Mouse (Mus musculus) bone marrow macrophage, adult 2 months (primary cell): ENCODE results near the gene Rbm48. TPM values are rescaled to one million over a fixed set of nuclear protein-coding genes. Genes with fewer than 3 reads are reported as not detected.

Experiments
- H3K27ac ChIP-seq: 2 replicates; pipeline ENCODE4 v1.5.1; 2012; ENCODE audit warnings: low read depth, low read length; ENCODE audit not compliant: insufficient read depth
- H3K4me1 ChIP-seq: 2 replicates; pipeline ENCODE4 v1.6.1; 2012; ENCODE audit warnings: low read length; ENCODE audit not compliant: control insufficient read depth, insufficient read depth
- H3K4me3 ChIP-seq: 2 replicates; pipeline ENCODE4 v1.5.1; 2012; ENCODE audit warnings: mild to moderate bottlenecking, low read length, moderate library complexity; ENCODE audit not compliant: insufficient read depth
- CTCF ChIP-seq: IDR thresholded peaks from 2 replicates; pipeline ENCODE4 v1.5.1; 2012; ENCODE audit warnings: low read depth, mild to moderate bottlenecking, low read length, moderate library complexity
- POLR2A ChIP-seq: IDR thresholded peaks from 2 replicates; pipeline ENCODE4 v1.6.1; 2012; ENCODE audit warnings: mild to moderate bottlenecking, low read depth, low read length, borderline replicate concordance
- polyA plus RNA-seq: library from polyadenylated mRNA; stranded (reverse); fragments of >200 nt; gene quantifications from 2 replicates; pipeline ENCODE4 v1.2.4, GENCODE M21; 2012; ENCODE audit not compliant: missing spikeins, insufficient read depth, insufficient read length

Gene Rbm48
- polyA plus RNA-seq, 1 experiment: 8.8 TPM

DNA sequence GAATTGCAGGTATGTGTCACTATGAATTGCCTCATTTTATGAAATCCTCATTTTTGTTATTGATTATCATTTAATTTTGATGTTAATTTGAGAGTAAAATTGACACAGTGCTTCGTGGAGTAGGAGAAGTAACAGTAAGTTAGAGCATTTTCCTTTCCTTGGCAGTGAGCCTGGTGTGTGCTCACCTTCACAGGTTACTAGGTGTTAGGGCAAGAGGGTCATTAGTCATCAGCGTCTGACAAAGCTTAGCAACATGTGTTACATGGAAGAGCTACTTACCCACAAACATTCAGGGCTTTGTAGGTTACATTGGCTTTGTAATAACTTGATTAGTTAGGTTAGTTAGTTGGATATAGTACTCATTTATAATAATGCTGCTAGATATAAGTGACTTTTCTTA, 42.2 kb downstream of the Rbm48 start:
- Histone ChIP-seq H3K27ac (no peak overlapping the region), H3K4me1 (0 out of 2 replicates have a peak, but pooled peaks cover 2% of the 10 kb centered on the region), H3K4me3 (no peak overlapping the region)
- no peak for TF ChIP-seq CTCF
- TF ChIP-seq POLR2A: no peak

GRCm38 (mm10) chr5:3551481-3551880, 44.9 kb downstream of the Rbm48 start:
- H3K4me3 ChIP-seq: no peak overlapping the region
- H3K27ac ChIP-seq: no peak overlapping the region
- peaks cover 10% of the 10 kb centered on the region for H3K4me1 ChIP-seq
- TF ChIP-seq CTCF (no peak), POLR2A (no peak)

GRCm38 (mm10) chr5:3546226-3546625, 50.2 kb downstream of the Rbm48 start:
- Histone ChIP-seq H3K27ac (no peak overlapping the region), H3K4me3 (no peak overlapping the region), H3K4me1 (peaks cover 20% of the 10 kb centered on the region)
- TF ChIP-seq POLR2A (no peak), CTCF (no peak)

DNA sequence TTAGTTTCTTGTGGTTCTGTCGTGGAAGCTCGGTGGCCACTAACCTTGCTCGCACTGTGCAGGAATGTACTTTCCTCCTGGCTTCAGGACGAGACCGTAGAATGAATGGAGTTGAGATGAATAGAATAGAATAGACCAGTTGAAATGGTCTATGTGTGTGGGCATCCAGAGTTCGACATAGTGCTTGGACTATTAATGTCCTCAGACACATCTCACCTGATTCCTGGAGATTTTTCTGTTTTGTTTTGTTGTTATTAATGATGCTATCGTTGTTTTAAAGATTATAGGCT, 52.0 kb downstream of the Rbm48 start:
- Histone ChIP-seq H3K27ac (no peak overlapping the region), H3K4me3 (peak overlapping the region; percentile 87), H3K4me1 (peaks cover 19% of the 10 kb centered on the region)
- no peak for TF ChIP-seq CTCF
- TF ChIP-seq POLR2A: no peak

DNA sequence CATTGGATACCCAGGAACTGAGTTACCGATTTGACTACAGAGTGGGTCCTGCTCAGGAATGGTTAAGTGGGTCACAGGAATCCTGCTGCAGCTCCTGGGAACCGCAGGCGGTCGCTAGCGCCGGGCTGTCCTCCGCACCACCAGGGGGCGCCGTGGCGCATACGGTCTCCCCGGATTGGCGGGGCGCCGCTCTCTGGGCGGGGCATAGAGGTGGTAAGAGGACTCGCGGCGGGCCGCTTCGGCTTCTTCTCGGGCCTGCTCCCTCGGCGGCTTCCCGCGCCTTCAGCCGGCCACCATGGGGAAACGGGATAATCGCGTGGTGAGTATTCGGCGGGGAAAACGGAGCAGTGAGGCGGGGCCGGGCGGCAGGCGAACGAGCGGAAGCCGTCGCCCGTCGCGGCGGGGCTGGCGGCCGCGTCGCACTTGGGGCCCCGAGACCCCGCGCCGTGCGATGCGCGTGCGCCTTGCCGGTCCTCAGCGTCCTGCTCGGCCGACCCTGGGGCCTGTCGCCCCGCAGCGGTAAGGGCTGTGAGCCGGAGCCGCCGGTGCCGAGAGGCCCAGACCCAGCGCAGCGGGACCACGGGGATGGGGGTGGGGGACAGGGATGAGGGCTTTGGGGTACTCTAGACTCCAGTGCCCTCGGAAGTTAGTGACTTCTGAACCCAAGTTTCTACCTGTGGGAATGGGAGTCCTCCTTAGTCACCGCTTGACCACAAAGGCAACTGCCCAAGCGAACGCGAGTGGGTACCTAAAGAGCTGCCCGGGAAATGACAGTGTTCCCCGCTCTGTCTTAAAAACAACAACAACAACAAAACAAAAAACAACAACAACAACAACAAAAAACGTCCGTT, 52.5 kb downstream of the Rbm48 start, which contains the start of gene Fam133b:
Fam133b (plus strand) TSS at position 205 of the 851 bp plus-strand sequence.
- TF ChIP-seq CTCF (peak; percentile 70), POLR2A (no peak)
- H3K27ac ChIP-seq: peak within 1 kb of the TSS; percentile 61
- peaks cover 21% of the 10 kb centered on the region for H3K4me1 ChIP-seq
- peak within 1 kb of the TSS; percentile 87 for H3K4me3 ChIP-seq

- Histone ChIP-seq H3K4me3 (no peak overlapping the region), H3K4me1 (peaks cover 19% of the 10 kb centered on the region), H3K27ac (no peak overlapping the region)
- TF ChIP-seq CTCF (no peak), POLR2A (no peak)
These were observed 54.5 kb downstream of the Rbm48 start for GRCm38 (mm10) chr5:3541871-3542270.

DNA sequence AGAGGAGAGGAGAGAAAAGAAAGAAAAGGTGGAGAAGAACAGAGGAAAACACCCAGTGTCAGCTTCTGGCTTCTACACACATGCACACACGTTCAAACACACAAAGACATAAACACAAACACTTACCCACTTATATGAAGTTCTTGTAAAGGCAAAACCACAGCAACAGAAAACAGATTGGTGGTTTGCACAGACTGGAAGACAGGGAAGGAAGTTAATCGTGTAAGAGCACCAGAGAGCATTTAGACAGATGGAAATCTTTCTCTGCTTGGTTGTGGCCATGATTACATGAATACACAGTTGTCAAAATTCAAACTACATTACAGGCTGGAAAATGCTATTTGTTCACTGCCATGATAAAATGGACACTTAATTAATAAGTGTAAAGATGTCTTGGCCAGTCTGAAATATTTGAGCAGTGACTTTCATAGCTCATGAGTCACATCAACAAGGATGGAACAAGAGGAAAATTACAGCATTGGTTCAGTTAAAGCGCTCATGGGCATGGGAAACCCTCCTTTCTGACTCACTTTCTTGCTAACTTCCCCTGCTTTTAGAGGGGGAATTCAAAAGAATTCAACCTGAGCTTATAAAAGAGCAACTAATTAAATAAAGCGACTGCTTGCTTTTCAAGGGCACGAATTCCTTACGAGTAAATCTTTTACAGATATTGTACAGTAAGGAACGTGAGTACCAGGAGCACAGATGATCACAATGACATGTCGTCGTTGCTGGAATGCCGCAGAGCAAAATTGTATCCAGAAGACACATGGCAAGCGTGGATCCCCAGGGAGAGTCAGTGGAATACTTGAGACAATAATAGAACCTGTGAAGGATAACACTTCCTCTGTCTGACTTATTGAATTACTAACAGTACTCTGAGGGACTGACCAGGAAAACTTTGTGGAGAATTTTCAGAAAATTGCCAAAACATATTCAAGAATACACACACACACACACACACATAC, 57.6 kb downstream of the Rbm48 start:
- no peak overlapping the region for H3K27ac ChIP-seq
- H3K4me1 ChIP-seq: peaks cover 10% of the 10 kb centered on the region
- TF ChIP-seq CTCF: no peak
- TF ChIP-seq POLR2A: no peak
- no peak overlapping the region for H3K4me3 ChIP-seq

DNA sequence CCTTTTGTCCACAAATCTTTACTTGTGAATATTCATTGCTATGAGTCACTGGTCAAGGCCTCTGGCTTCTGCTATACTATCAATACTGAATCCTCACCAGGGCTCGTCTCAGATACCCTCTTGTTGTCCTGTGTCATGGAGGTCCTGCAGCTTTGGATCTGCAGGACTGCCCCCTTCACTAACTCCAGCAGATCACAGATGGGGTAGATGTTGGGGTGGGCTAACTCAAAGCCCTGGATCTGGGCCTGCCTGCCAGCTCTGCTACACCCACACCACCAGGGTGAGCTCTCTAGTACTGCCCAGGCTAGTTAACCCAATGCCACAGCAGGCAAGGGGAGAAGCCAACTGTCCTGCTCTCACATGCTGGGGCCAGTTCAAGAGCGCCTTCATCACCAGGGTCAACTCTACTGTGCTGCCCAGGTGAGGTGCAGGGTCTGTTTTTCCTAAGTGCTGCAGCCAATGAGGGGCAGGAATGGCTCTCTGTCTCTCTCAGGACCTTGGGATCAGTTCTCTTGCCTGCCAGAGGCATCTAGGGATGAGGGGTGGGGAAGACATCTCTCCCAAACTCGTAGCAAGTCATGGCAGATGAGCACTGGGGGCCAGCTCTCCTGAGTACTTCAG, 59.7 kb downstream of the Rbm48 start:
- Histone ChIP-seq H3K27ac (no peak overlapping the region), H3K4me3 (no peak overlapping the region), H3K4me1 (peaks cover 10% of the 10 kb centered on the region)
- no peak for TF ChIP-seq CTCF

Other genes with a start within 250 kb of the Rbm48 start
- 24.3 and 26.0 TPM in 2 replicates for gene Fam133b, start 52.8 kb downstream of the Rbm48 start, polyA plus RNA-seq
- gene 1700109H08Rik, start 25.0 kb downstream of the Rbm48 start, polyA plus RNA-seq: 6.4 and 7.0 TPM in 2 replicates
- 22.3 and 24.4 TPM in 2 replicates for gene Pex1, start 519 bp downstream of the Rbm48 start, polyA plus RNA-seq
- not detected in 2 replicates for gene Tmbim7, start 54.6 kb upstream of the Rbm48 start, polyA plus RNA-seq
- gene Gatad1, start 60.6 kb upstream of the Rbm48 start, polyA plus RNA-seq: 76.2 and 81.2 TPM in 2 replicates
- gene Ankib1, start 206.3 kb upstream of the Rbm48 start, polyA plus RNA-seq: 15.0 and 18.5 TPM in 2 replicates
- gene Krit1, start 206.6 kb upstream of the Rbm48 start, polyA plus RNA-seq: 42.8 and 54.8 TPM in 2 replicates
- 0.41 TPM in 1 of 2 replicates, not detected in the other for gene Lrrd1, start 248.6 kb upstream of the Rbm48 start, polyA plus RNA-seq